8 mouse cellular contexts compared by ENCODE assay signal in genomic region chr8:105254966-105255350, GRCm38 (mm10). TPM values are rescaled to one million over a fixed set of nuclear protein-coding genes. Genes with fewer than 3 reads are reported as not detected.
DNase-seq lines count a peak whose midpoint lies in the region; ATAC-seq and TF ChIP-seq lines count a peak whose summit lies in the region.

Gene B3gnt9, minus strand, starts transcription at chr8:105255153.

- H3K4me2 ChIP-seq in embryonic facial prominence, embryonic 12.5 days (replicated peaks), result peak within 1 kb of the TSS; percentile 96
- peak within 1 kb of the TSS; percentile 94 for H3K4me2 ChIP-seq in lung, embryonic 16.5 days (ENCODE audit: low read depth, low read length)

- peak within 1 kb of the TSS; percentile 66 for H3K4me3 ChIP-seq in embryonic facial prominence, embryonic 12.5 days
- peak within 1 kb of the TSS; percentile 78 for H3K4me3 ChIP-seq in heart, embryonic 10.5 days
- peak within 1 kb of the TSS; percentile 62 for H3K4me3 ChIP-seq in kidney, adult 2 months (ENCODE audit: insufficient read depth, low read depth, low read length)
- peak within 1 kb of the TSS; percentile 69 for H3K4me3 ChIP-seq in lung, embryonic 16.5 days (ENCODE audit: low read length)

- no peak for TF ChIP-seq CTCF in kidney, adult 2 months (conservative IDR thresholded peaks at IDR 0.05; ENCODE audit: insufficient read depth, insufficient read length, low read depth, low read length)

- no peaks in the 10 kb centered on the region for H3K9me3 ChIP-seq in embryonic facial prominence, embryonic 12.5 days
- no peaks in the 10 kb centered on the region for H3K9me3 ChIP-seq in heart, embryonic 10.5 days
- no peaks in the 10 kb centered on the region for H3K9me3 ChIP-seq in lung, embryonic 16.5 days (ENCODE audit: control insufficient read depth, low read length)

- WGBS in embryonic facial prominence, embryonic 12.5 days, result 1% methylated on average over 14 of the region's 14 CpGs
- 2% methylated on average over 14 of the region's 14 CpGs for WGBS in heart, embryonic 10.5 days
- 11% methylated on average over 14 of the region's 14 CpGs for WGBS in kidney, adult 2 months
- WGBS in lung, embryonic 16.5 days, result 2% methylated on average over 14 of the region's 14 CpGs

- H3K4me1 ChIP-seq in embryonic facial prominence, embryonic 12.5 days, result peaks cover 27% of the 10 kb centered on the region
- H3K4me1 ChIP-seq in heart, embryonic 10.5 days, result peaks cover 49% of the 10 kb centered on the region
- H3K4me1 ChIP-seq in kidney, adult 2 months (ENCODE audit: control insufficient read depth, insufficient read depth, low read length), result peaks cover 3% of the 10 kb centered on the region; the same call in 1 of the 2 replicates
- peaks cover 23% of the 10 kb centered on the region for H3K4me1 ChIP-seq in lung, embryonic 16.5 days (replicated peaks; ENCODE audit: control insufficient read depth, insufficient read depth, low read length)

- H3K27me3 ChIP-seq in embryonic facial prominence, embryonic 12.5 days, result peaks cover 43% of the 10 kb centered on the region
- peaks cover 54% of the 10 kb centered on the region for H3K27me3 ChIP-seq in heart, embryonic 10.5 days (ENCODE audit: insufficient read depth, poor library complexity, severe bottlenecking)
- H3K27me3 ChIP-seq in kidney, adult 2 months (replicated peaks; ENCODE audit: control insufficient read depth, insufficient read depth, low read length), result no peaks in the 10 kb centered on the region
- H3K27me3 ChIP-seq in lung, embryonic 16.5 days (ENCODE audit: control insufficient read depth, insufficient read depth, low read depth, low read length), result peaks cover 23% of the 10 kb centered on the region

- H3K36me3 ChIP-seq in embryonic facial prominence, embryonic 12.5 days, result peaks cover 23% of the 10 kb centered on the region
- H3K36me3 ChIP-seq in heart, embryonic 10.5 days, result peaks cover 33% of the 10 kb centered on the region
- H3K36me3 ChIP-seq in kidney, adult 2 months (ENCODE audit: control insufficient read depth, insufficient read depth, low read length), result no peaks in the 10 kb centered on the region
- H3K36me3 ChIP-seq in lung, embryonic 16.5 days (ENCODE audit: control insufficient read depth, insufficient read depth, low read length), result peaks cover 20% of the 10 kb centered on the region

- H3K9ac ChIP-seq in embryonic facial prominence, embryonic 12.5 days, result peak within 1 kb of the TSS; percentile 72
- peak within 1 kb of the TSS; percentile 73 for H3K9ac ChIP-seq in lung, embryonic 16.5 days (ENCODE audit: low read length)

- peak within 1 kb of the TSS; percentile 73; the same call in 1 of the 2 replicates for H3K27ac ChIP-seq in embryonic facial prominence, embryonic 12.5 days
- H3K27ac ChIP-seq in heart, embryonic 10.5 days, result peak within 1 kb of the TSS; percentile 89
- no peak within 1 kb of the TSS for H3K27ac ChIP-seq in kidney, adult 2 months (ENCODE audit: insufficient read depth, low read depth, low read length)
- peak within 1 kb of the TSS; percentile 92 for H3K27ac ChIP-seq in lung, embryonic 16.5 days (ENCODE audit: low read length)

- no peak for TF ChIP-seq POLR2A in kidney, adult 2 months (IDR thresholded peaks at IDR 0.05; ENCODE audit: low read depth, low read length)

- DNase-seq in right cerebral cortex, postnatal 10 days (ENCODE audit: low spot score in 2 of 2), result peak; percentile 58 to 66
- DNase-seq in right cerebral cortex, adult 18-20 months, result no peak
- DNase-seq in heart, embryonic 10.5 days (ENCODE audit: low spot score), result peak; percentile 90
- peak; percentile 47 for DNase-seq in kidney, adult 2 months
- DNase-seq in ovary, postnatal 14 days (ENCODE audit: low spot score), result peak; percentile 68
- no peak for DNase-seq in left cerebral cortex, adult 11 months (ENCODE audit: low spot score)

- ATAC-seq in embryonic facial prominence, embryonic 12.5 days (ENCODE audit: insufficient number of reproducible peaks, insufficient read depth, low FRiP score, low TSS enrichment), result peak; percentile 49; the same call in 1 of the 2 replicates
- ATAC-seq in lung, embryonic 16.5 days (ENCODE audit: low read depth), result peak; percentile 83

RNA-seq across cellular contexts. Expression of gene B3gnt9, which starts in this region (rescaled TPM):
- 7.1 and 9.1 TPM in 2 replicates for polyA plus RNA-seq in embryonic facial prominence, embryonic 12.5 days (2016; fragmentation: Nextera tagmentation; extraction: Ambion mirVana)
- 7.6 and 8.1 TPM in 2 replicates for polyA plus RNA-seq in heart, embryonic 10.5 days (2016; fragmentation: Nextera tagmentation; extraction: Ambion mirVana)
- polyA plus RNA-seq in kidney, adult 2 months (2012; rRNA removed), result 4.8 and 5.3 TPM in 2 replicates
- 22.3 and 24.7 TPM in 2 replicates for polyA plus RNA-seq in lung, embryonic 16.5 days (2015; fragmentation: Nextera tagmentation; extraction: Ambion mirVana)

Comparison
In these comparisons a context has a peak if more than half of its experiments do, and no peak if none do; other contexts are left out.
1. DNase-seq: peak in right cerebral cortex, postnatal 10 days (2 of 2), heart, embryonic 10.5 days (single experiment), kidney, adult 2 months (single experiment) and ovary, postnatal 14 days (single experiment); none in right cerebral cortex, adult 18-20 months (single experiment) and left cerebral cortex, adult 11 months (single experiment).
2. Peak in every context shown above with its lines, with median percentiles within 50 percentile points of each other: H3K4me3 ChIP-seq.